Mouse (Mus musculus): ENCODE results near the gene Syt17. TPM values are rescaled to one million over a fixed set of nuclear protein-coding genes. Genes with fewer than 3 reads are reported as not detected.

Syt17 gene
- polyA plus RNA-seq, 1 experiment = 55.1 TPM

GRCm38 (mm10) chr7:118441535-118441934, 6.5 kb downstream of the Syt17 start:
- peak overlapping the region; percentile 33; the same call in 1 of the 2 replicates for H3K4me3 ChIP-seq (ENCODE audit: insufficient read depth, low read length)
- H3K4me1 ChIP-seq (ENCODE audit: control insufficient read depth, insufficient read depth, low read length) = no peaks in the 10 kb centered on the region
- peak overlapping the region; percentile 48 for H3K27ac ChIP-seq (ENCODE audit: insufficient read depth, low read length)
- TF ChIP-seq CTCF (IDR thresholded peaks at IDR 0.05; ENCODE audit: extremely low read depth, insufficient read depth, low read length) (no peak), POLR2A (IDR thresholded peaks at IDR 0.05; ENCODE audit: extremely low read depth, insufficient read depth, low read length) (no peak)

- Histone ChIP-seq H3K4me1 (ENCODE audit: control insufficient read depth, insufficient read depth, low read length) (no peaks in the 10 kb centered on the region), H3K4me3 (ENCODE audit: insufficient read depth, low read length) (no peak overlapping the region), H3K27ac (ENCODE audit: insufficient read depth, low read length) (no peak overlapping the region)
- TF ChIP-seq CTCF (IDR thresholded peaks at IDR 0.05; ENCODE audit: extremely low read depth, insufficient read depth, low read length) (peak; percentile 60), POLR2A (IDR thresholded peaks at IDR 0.05; ENCODE audit: extremely low read depth, insufficient read depth, low read length) (no peak)
These were observed 10.8 kb downstream of the Syt17 start for GRCm38 (mm10) chr7:118437101-118437802.

GRCm38 (mm10) chr7:118428937-118429336, 19.1 kb downstream of the Syt17 start:
- no peak overlapping the region for H3K27ac ChIP-seq (ENCODE audit: insufficient read depth, low read length)
- H3K4me3 ChIP-seq (ENCODE audit: insufficient read depth, low read length) = no peak overlapping the region
- no peak for TF ChIP-seq CTCF (IDR thresholded peaks at IDR 0.05; ENCODE audit: extremely low read depth, insufficient read depth, low read length)
- no peak for TF ChIP-seq POLR2A (IDR thresholded peaks at IDR 0.05; ENCODE audit: extremely low read depth, insufficient read depth, low read length)
- H3K4me1 ChIP-seq (ENCODE audit: control insufficient read depth, insufficient read depth, low read length) = peaks cover 3% of the 10 kb centered on the region; the same call in 1 of the 2 replicates

- Histone ChIP-seq H3K4me3 (ENCODE audit: insufficient read depth, low read length) (no peak overlapping the region), H3K4me1 (ENCODE audit: control insufficient read depth, insufficient read depth, low read length) (peaks cover 2% of the 10 kb centered on the region; the same call in 1 of the 2 replicates), H3K27ac (ENCODE audit: insufficient read depth, low read length) (no peak overlapping the region)
- TF ChIP-seq CTCF (IDR thresholded peaks at IDR 0.05; ENCODE audit: extremely low read depth, insufficient read depth, low read length) = no peak
- TF ChIP-seq POLR2A (IDR thresholded peaks at IDR 0.05; ENCODE audit: extremely low read depth, insufficient read depth, low read length) = no peak
These were observed 28.4 kb downstream of the Syt17 start for GRCm38 (mm10) chr7:118419491-118420180.

DNA sequence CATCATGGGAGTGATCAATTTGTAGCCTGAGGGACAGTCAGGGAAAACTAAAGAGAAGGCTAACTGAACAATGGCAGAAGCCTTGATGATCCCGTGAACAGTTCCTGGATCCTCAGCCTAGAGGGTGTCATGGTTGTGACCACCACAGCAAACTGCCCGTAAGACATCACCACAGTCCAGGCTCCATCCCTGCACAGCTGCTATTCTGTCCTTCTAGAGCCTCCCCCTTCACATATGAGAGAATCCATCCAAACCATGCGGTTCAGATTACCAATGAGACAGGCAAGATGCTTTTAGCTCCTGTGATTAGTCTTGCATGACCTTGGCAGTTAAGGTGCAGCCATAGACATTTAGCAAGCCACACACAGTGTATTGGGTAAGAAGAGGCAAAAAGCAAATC, 33.8 kb downstream of the Syt17 start:
- no peak for TF ChIP-seq POLR2A (IDR thresholded peaks at IDR 0.05; ENCODE audit: extremely low read depth, insufficient read depth, low read length)
- TF ChIP-seq CTCF (IDR thresholded peaks at IDR 0.05; ENCODE audit: extremely low read depth, insufficient read depth, low read length) = no peak
- Histone ChIP-seq H3K4me1 (ENCODE audit: control insufficient read depth, insufficient read depth, low read length) (no peaks in the 10 kb centered on the region), H3K4me3 (ENCODE audit: insufficient read depth, low read length) (no peak overlapping the region), H3K27ac (ENCODE audit: insufficient read depth, low read length) (no peak overlapping the region)

DNA sequence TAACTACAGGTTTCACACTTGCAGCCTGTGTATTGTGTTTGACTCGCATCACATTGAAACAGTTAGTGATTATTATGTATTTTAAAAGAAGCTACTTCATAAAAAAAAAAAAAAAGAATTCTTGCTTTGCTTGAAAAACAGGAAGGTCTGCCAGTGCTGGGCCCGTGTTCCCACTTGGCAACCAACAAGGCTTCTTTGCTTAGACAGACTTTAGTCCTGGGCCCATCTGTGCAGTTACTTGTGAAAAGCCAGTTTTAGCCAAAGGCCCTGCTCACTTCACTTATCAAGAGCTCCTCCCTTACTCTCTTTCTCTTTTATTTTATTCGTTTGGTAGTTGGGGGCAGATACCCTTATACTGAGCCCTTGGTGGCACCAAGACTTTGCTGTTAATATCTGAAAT, 36.1 kb downstream of the Syt17 start:
- TF ChIP-seq POLR2A (IDR thresholded peaks at IDR 0.05; ENCODE audit: extremely low read depth, insufficient read depth, low read length) (no peak), CTCF (IDR thresholded peaks at IDR 0.05; ENCODE audit: extremely low read depth, insufficient read depth, low read length) (no peak)
- Histone ChIP-seq H3K4me1 (ENCODE audit: control insufficient read depth, insufficient read depth, low read length) (no peaks in the 10 kb centered on the region), H3K4me3 (ENCODE audit: insufficient read depth, low read length) (no peak overlapping the region), H3K27ac (ENCODE audit: insufficient read depth, low read length) (no peak overlapping the region)

DNA sequence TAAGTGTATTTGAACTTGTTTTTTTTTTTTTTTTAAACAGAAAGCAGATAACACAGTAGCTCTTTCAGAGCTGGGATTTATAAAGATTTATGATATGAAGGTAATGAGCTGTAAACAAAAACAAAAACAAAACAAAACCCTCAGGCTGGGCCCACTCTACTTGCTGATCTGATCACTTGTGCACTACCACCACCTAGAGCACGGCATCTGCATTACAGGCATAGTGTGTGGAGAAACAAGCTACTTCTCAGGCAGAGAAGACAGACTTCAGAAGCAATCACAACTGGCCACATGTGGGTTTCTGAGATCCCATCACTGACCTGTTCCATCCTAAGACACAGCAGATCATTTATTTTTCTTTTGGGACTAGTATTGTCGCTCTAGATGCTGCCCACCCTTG, 38.6 kb downstream of the Syt17 start:
- H3K27ac ChIP-seq (ENCODE audit: insufficient read depth, low read length) = no peak overlapping the region

DNA sequence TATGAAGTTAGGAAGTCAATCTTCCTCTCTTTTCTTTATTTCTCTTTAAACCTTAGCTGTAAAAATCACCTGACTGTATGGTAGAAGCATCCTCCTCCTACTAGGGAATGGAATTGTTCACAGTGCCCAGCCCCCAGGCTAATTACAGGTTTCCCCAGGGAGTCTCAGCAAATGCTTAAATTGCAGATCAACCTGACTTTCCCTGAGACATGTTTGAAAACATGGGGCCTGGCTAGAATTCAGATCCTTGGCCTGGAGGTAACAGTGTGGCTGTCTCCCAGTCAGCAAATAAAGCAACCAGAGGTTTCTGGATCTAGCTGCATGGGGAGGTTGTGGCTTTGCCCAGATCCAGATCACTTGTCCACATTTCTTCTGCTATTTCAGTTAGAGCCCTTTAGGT, 42.8 kb downstream of the Syt17 start:
- TF ChIP-seq POLR2A (IDR thresholded peaks at IDR 0.05; ENCODE audit: extremely low read depth, insufficient read depth, low read length) = no peak
- no peak for TF ChIP-seq CTCF (IDR thresholded peaks at IDR 0.05; ENCODE audit: extremely low read depth, insufficient read depth, low read length)
- Histone ChIP-seq H3K27ac (ENCODE audit: insufficient read depth, low read length) (no peak overlapping the region), H3K4me3 (ENCODE audit: insufficient read depth, low read length) (no peak overlapping the region), H3K4me1 (ENCODE audit: control insufficient read depth, insufficient read depth, low read length) (peaks cover 3% of the 10 kb centered on the region; the same call in 1 of the 2 replicates)

More for the DNA sequence above, 38.6 kb downstream of the Syt17 start:
- TF ChIP-seq CTCF (IDR thresholded peaks at IDR 0.05; ENCODE audit: extremely low read depth, insufficient read depth, low read length) (peak; percentile 57), POLR2A (IDR thresholded peaks at IDR 0.05; ENCODE audit: extremely low read depth, insufficient read depth, low read length) (no peak)
- no peak overlapping the region for H3K4me3 ChIP-seq (ENCODE audit: insufficient read depth, low read length)
- H3K4me1 ChIP-seq (ENCODE audit: control insufficient read depth, insufficient read depth, low read length) = no peaks in the 10 kb centered on the region

DNA sequence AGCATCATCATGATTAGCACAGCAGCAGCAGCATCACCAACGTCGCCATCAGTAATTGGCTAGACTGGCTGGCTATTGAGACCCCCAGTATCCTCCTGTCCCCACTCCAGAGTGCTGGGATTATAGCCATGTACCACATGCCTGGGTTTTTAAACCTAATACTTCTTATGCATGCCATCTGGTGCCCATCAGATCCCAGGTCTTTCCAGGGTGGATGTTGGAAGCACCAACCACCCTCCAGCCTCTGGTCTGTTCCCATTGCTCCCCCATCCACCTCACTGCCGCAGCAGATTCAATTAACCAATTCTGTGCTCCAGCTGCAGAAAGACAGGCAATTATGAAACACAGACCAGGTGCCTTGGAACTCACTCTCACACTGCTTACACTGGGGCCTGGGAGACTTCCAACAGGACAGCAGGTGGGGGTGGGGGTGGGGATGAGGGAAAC, 45.4 kb downstream of the Syt17 start:
- TF ChIP-seq CTCF (IDR thresholded peaks at IDR 0.05; ENCODE audit: extremely low read depth, insufficient read depth, low read length) (no peak), POLR2A (IDR thresholded peaks at IDR 0.05; ENCODE audit: extremely low read depth, insufficient read depth, low read length) (no peak)
- H3K4me3 ChIP-seq (ENCODE audit: insufficient read depth, low read length) = no peak overlapping the region
- H3K4me1 ChIP-seq (ENCODE audit: control insufficient read depth, insufficient read depth, low read length) = peaks cover 3% of the 10 kb centered on the region; the same call in 1 of the 2 replicates
- no peak overlapping the region for H3K27ac ChIP-seq (ENCODE audit: insufficient read depth, low read length)

All from cortical plate, adult 2 months (tissue).